Mouse (Mus musculus) kidney, adult 2 months (tissue): ENCODE data around the gene 5330417C22Rik.

Experiments
- CTCF ChIP-seq: fragments of 200-500 bp; conservative IDR thresholded peaks from 2 replicates; pipeline ENCODE4 v1.5.1; 2011; ENCODE audit warnings: low read depth, mild to moderate bottlenecking, control low read depth, low read length, moderate library complexity, mixed read lengths; ENCODE audit not compliant: insufficient read depth, insufficient read length
- POLR2A ChIP-seq: fragments of 200-500 bp; IDR thresholded peaks from one replicate; pipeline ENCODE4 v1.6.1; 2011; ENCODE audit warnings: low read depth, low read length, control low read depth

- TF ChIP-seq CTCF: 0 out of 2 replicates have a peak, but pooled peaks have one; percentile 17
- TF ChIP-seq POLR2A: peak; percentile 38
These were observed 25.9 kb upstream of the 5330417C22Rik start, which contains the start of gene Tmem167b for GRCm38 (mm10) chr3:108562133-108562730.
